8 mouse cellular contexts compared by ENCODE assay signal in genomic region chr7:122470370-122471280, GRCm38 (mm10).
A peak's percentile ranks its signal among the peaks of the same experiment; 100 is the strongest.
DNase-seq lines count a peak whose midpoint lies in the region; ATAC-seq and TF ChIP-seq lines count a peak whose summit lies in the region.

No protein-coding gene starts in this region.

- ATAC-seq in heart, postnatal 0 days (ENCODE audit: insufficient read depth, low read depth), result no peak
- ATAC-seq in lung, postnatal 0 days, result peak; percentile 44; the same call in 1 of the 2 replicates

- peak; percentile 91 for TF ChIP-seq CTCF in heart, postnatal 0 days (IDR thresholded peaks at IDR 0.05; ENCODE audit: low read depth)
- peak; percentile 97 for TF ChIP-seq CTCF in lung, postnatal 0 days (IDR thresholded peaks at IDR 0.05)

- H3K9me3 ChIP-seq in forebrain, embryonic 10.5 days, result peaks cover 7% of the 10 kb centered on the region; the same call in 1 of the 2 replicates
- H3K9me3 ChIP-seq in heart, postnatal 0 days (replicated peaks; ENCODE audit: control insufficient read depth, low read length), result no peaks in the 10 kb centered on the region
- no peaks in the 10 kb centered on the region for H3K9me3 ChIP-seq in lung, postnatal 0 days (ENCODE audit: low read length)

- DNase-seq in ES-CJ7 (ENCODE audit: low read depth, low spot score), result peak; percentile 71
- peak; percentile 87 for DNase-seq in brain, adult 2 months (ENCODE audit: low read depth, low spot score)
- peak; percentile 71 for DNase-seq in forebrain, embryonic 10.5 days (ENCODE audit: extremely low spot score, low spot score)
- peak; percentile 42 for DNase-seq in heart, postnatal 0 days (ENCODE audit: low spot score)
- DNase-seq in layer of hippocampus, adult 18-20 months (ENCODE audit: low spot score in 2 of 2), result peak; percentile 73 to 80
- peak; percentile 64 for DNase-seq in lung, postnatal 0 days (ENCODE audit: low spot score)
- peak; percentile 68 for DNase-seq in ovary, postnatal 36 days (ENCODE audit: low spot score)
- DNase-seq in thymus, postnatal 36 days, result peak; percentile 57 to 60

- H3K4me1 ChIP-seq in forebrain, embryonic 10.5 days, result 0 out of 2 replicates have a peak, but pooled peaks cover 3% of the 10 kb centered on the region
- no peaks in the 10 kb centered on the region for H3K4me1 ChIP-seq in heart, postnatal 0 days (ENCODE audit: control insufficient read depth, insufficient read depth)
- no peaks in the 10 kb centered on the region for H3K4me1 ChIP-seq in lung, postnatal 0 days (ENCODE audit: insufficient read depth, low read depth, low read length)

- TF ChIP-seq EP300 in heart, postnatal 0 days (IDR thresholded peaks at IDR 0.05; ENCODE audit: low read depth), result no peak
- TF ChIP-seq EP300 in lung, postnatal 0 days (IDR thresholded peaks at IDR 0.05), result no peak

- no peak overlapping the region for H3K9ac ChIP-seq in heart, postnatal 0 days (replicated peaks; ENCODE audit: low read depth, low read length)
- H3K9ac ChIP-seq in lung, postnatal 0 days (replicated peaks; ENCODE audit: low read depth), result no peak overlapping the region

- H3K4me3 ChIP-seq in forebrain, embryonic 10.5 days, result no peak overlapping the region
- no peak overlapping the region for H3K4me3 ChIP-seq in heart, postnatal 0 days (ENCODE audit: low read depth, low read length)
- no peak overlapping the region for H3K4me3 ChIP-seq in lung, postnatal 0 days (ENCODE audit: low read depth, low read length)

- 57% methylated on average over 18 of the region's 18 CpGs for WGBS in forebrain, embryonic 10.5 days
- WGBS in heart, postnatal 0 days, result 56% methylated on average over 18 of the region's 18 CpGs
- WGBS in lung, postnatal 0 days, result 45% methylated on average over 18 of the region's 18 CpGs

- H3K36me3 ChIP-seq in forebrain, embryonic 10.5 days (replicated peaks), result no peaks in the 10 kb centered on the region
- no peaks in the 10 kb centered on the region for H3K36me3 ChIP-seq in heart, postnatal 0 days (replicated peaks; ENCODE audit: control insufficient read depth, insufficient read depth, low read length)
- no peaks in the 10 kb centered on the region for H3K36me3 ChIP-seq in lung, postnatal 0 days (ENCODE audit: insufficient read depth, low read length)

- no peak overlapping the region for H3K4me2 ChIP-seq in heart, postnatal 0 days (ENCODE audit: low read depth, low read length)
- no peak overlapping the region for H3K4me2 ChIP-seq in lung, postnatal 0 days (replicated peaks; ENCODE audit: low read depth, low read length)

- H3K27me3 ChIP-seq in forebrain, embryonic 10.5 days (ENCODE audit: poor library complexity, severe bottlenecking), result no peaks in the 10 kb centered on the region
- H3K27me3 ChIP-seq in heart, postnatal 0 days (ENCODE audit: control insufficient read depth, insufficient read depth, low read length), result no peaks in the 10 kb centered on the region
- H3K27me3 ChIP-seq in lung, postnatal 0 days (replicated peaks; ENCODE audit: insufficient read depth, low read length), result no peaks in the 10 kb centered on the region

- H3K27ac ChIP-seq in forebrain, embryonic 10.5 days, result no peak overlapping the region
- no peak overlapping the region for H3K27ac ChIP-seq in heart, postnatal 0 days (ENCODE audit: low read depth)
- H3K27ac ChIP-seq in lung, postnatal 0 days (ENCODE audit: low read length), result no peak overlapping the region
